Mouse (Mus musculus): ENCODE measurements around the gene Unc93a. TPM values are rescaled to one million over a fixed set of nuclear protein-coding genes. Genes with fewer than 3 reads are reported as not detected.
A peak's percentile ranks its signal among the peaks of the same experiment; 100 is the strongest.
"Not testable (repeated sequence)": the region's sequence is repeated elsewhere in the genome, so short reads cannot be mapped to it uniquely, and the experiment has no call there.

Gene Unc93a
- polyA plus RNA-seq, 1 experiment from 2014 or later = not detected

DNA sequence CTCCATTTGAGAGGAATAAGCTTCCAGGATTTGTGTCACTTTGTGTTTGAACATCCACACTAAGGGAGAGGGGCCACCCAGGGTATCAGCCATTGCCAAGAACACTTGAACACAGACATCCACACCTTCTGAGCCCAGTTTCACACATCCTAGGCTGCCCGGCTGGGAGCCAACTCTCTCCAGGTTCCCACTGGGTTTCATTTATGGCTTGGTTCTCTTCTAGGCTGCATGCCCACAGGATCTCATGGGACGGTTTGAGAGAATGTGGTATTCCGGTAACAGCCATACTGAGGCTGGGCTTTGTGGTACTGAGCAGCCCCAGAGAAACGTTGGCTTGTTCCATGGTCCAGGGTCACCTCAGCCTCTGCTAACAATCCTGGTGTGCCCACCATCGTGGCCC is 25.0 kb downstream of the Unc93a start:
- H3K27me3 ChIP-seq (ENCODE audit: control insufficient read depth, insufficient read depth, low read length); H3K4me3 ChIP-seq (ENCODE audit: low read depth, low read length); H3K4me2 ChIP-seq (ENCODE audit: low read depth, low read length, severe bottlenecking); H3K27ac ChIP-seq (ENCODE audit: low read depth, low read length); H3K4me1 ChIP-seq (replicated peaks; ENCODE audit: control insufficient read depth, insufficient read depth, low read length); H3K9ac ChIP-seq (ENCODE audit: low read length); H3K36me3 ChIP-seq (ENCODE audit: control insufficient read depth, insufficient read depth, low read length); DNase-seq (ENCODE audit: low spot score); H3K9me3 ChIP-seq (ENCODE audit: control insufficient read depth, low read length); ATAC-seq (replicated peaks; ENCODE audit: low FRiP score): not testable (repeated sequence)
- 89% methylated on average over 5 of the region's 5 CpGs for WGBS

GRCm38 (mm10) chr17:13092960-13093359 is 38.6 kb downstream of the Unc93a start:
- ATAC-seq (replicated peaks; ENCODE audit: low FRiP score); H3K4me3 ChIP-seq (ENCODE audit: low read depth, low read length); H3K27ac ChIP-seq (ENCODE audit: low read depth, low read length); H3K4me2 ChIP-seq (ENCODE audit: low read depth, low read length, severe bottlenecking); H3K27me3 ChIP-seq (ENCODE audit: control insufficient read depth, insufficient read depth, low read length); H3K4me1 ChIP-seq (replicated peaks; ENCODE audit: control insufficient read depth, insufficient read depth, low read length); H3K9ac ChIP-seq (ENCODE audit: low read length); H3K9me3 ChIP-seq (ENCODE audit: control insufficient read depth, low read length); H3K36me3 ChIP-seq (ENCODE audit: control insufficient read depth, insufficient read depth, low read length): not testable (repeated sequence)
- DNase-seq (ENCODE audit: low spot score) = peak; percentile 24
- 92% methylated on average over 2 of the region's 4 CpGs for WGBS

- DNase-seq (ENCODE audit: low spot score); H3K27me3 ChIP-seq (ENCODE audit: control insufficient read depth, insufficient read depth, low read length); H3K36me3 ChIP-seq (ENCODE audit: control insufficient read depth, insufficient read depth, low read length); H3K27ac ChIP-seq (ENCODE audit: low read depth, low read length); H3K4me1 ChIP-seq (replicated peaks; ENCODE audit: control insufficient read depth, insufficient read depth, low read length); H3K4me3 ChIP-seq (ENCODE audit: low read depth, low read length); H3K9me3 ChIP-seq (ENCODE audit: control insufficient read depth, low read length); H3K9ac ChIP-seq (ENCODE audit: low read length); H3K4me2 ChIP-seq (ENCODE audit: low read depth, low read length, severe bottlenecking): not testable (repeated sequence)
- 62% methylated on average over 5 of the region's 8 CpGs for WGBS
- peak; percentile 33; the same call in 1 of the 2 replicates for ATAC-seq (replicated peaks; ENCODE audit: low FRiP score)
Observed at GRCm38 (mm10) chr17:13092100-13092764, 39.4 kb downstream of the Unc93a start.

DNA sequence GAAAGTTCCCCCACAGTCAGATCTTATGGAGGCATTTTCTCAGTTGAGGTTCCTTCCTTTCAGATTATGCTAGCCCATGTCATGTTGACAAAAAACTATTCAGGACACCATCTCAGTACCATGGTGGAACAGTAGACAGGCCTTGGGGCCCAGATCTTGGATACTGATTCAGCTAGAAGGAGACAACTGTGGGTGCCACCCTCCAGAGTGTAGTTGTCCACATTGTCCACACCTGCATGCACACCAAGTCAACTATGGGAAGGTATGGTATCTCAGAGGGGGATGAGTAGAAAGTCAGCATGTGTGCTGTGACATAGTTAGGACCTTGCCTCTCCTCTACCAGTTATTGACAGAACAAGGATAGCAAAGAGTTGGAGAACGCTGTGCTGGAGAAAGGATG is 40.1 kb downstream of the Unc93a start:
- WGBS = no CpG with 5 or more reads among the region's 1 CpGs
- not testable (repeated sequence) for H3K9ac ChIP-seq (ENCODE audit: low read length); H3K27ac ChIP-seq (ENCODE audit: low read depth, low read length); DNase-seq (ENCODE audit: low spot score); H3K4me3 ChIP-seq (ENCODE audit: low read depth, low read length); H3K9me3 ChIP-seq (ENCODE audit: control insufficient read depth, low read length); H3K4me1 ChIP-seq (replicated peaks; ENCODE audit: control insufficient read depth, insufficient read depth, low read length); H3K27me3 ChIP-seq (ENCODE audit: control insufficient read depth, insufficient read depth, low read length); H3K4me2 ChIP-seq (ENCODE audit: low read depth, low read length, severe bottlenecking); H3K36me3 ChIP-seq (ENCODE audit: control insufficient read depth, insufficient read depth, low read length)
- ATAC-seq (replicated peaks; ENCODE audit: low FRiP score) = peak; percentile 21; the same call in 1 of the 2 replicates

DNA sequence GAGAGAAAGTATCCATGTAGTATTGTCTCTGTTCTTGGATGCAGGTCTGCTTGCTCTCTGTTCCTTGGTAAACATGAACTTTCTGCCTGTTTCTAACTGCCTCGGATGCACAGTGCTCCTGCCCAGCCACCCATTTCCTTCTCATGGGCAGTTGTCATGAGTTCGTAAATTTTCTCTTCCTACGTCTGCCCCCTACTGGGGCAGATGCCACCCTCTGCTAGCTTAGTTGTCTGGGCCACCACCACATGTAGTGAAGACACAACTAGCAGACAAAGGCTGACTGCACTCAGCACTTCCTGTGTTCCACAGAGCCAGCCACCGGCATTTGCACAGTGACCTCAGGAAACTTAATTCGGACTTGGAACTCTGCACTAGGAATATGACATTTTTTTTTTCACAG is 62.4 kb downstream of the Unc93a start:
- H3K4me1 ChIP-seq (replicated peaks; ENCODE audit: control insufficient read depth, insufficient read depth, low read length); H3K4me3 ChIP-seq (ENCODE audit: low read depth, low read length); H3K9me3 ChIP-seq (ENCODE audit: control insufficient read depth, low read length); H3K27ac ChIP-seq (ENCODE audit: low read depth, low read length); H3K4me2 ChIP-seq (ENCODE audit: low read depth, low read length, severe bottlenecking); H3K27me3 ChIP-seq (ENCODE audit: control insufficient read depth, insufficient read depth, low read length); DNase-seq (ENCODE audit: low spot score); H3K9ac ChIP-seq (ENCODE audit: low read length); ATAC-seq (replicated peaks; ENCODE audit: low FRiP score); H3K36me3 ChIP-seq (ENCODE audit: control insufficient read depth, insufficient read depth, low read length): not testable (repeated sequence)
- WGBS = 82% methylated on average over 3 of the region's 5 CpGs

DNA sequence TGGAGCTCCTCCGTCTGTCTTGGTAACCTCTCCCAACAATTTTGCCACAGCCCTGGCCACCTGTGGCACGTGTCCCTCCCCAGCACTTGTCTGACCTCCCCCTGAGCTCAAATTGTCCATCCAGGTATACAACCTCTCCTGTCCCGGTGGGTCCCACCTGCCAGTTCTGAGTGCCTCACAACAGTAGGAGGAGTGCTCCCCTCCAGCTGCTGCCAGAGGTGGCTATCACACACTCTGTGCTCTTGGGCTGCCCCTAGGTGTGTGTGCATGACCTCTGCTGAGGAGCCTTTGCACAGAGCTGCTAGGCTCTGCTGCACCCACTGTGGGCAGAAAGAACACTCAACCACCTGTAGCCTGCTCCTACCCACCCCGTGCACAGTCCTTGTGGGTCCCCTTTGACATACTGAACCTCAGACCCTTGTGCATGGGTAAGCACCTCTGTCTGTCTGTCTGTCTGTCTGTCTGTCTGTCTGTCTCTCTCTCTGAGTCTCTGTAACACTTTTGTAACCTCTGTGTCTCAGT is 63.7 kb downstream of the Unc93a start:
- WGBS = 71% methylated on average over 1 of the region's 4 CpGs
- not testable (repeated sequence) for H3K9me3 ChIP-seq (ENCODE audit: control insufficient read depth, low read length); H3K27ac ChIP-seq (ENCODE audit: low read depth, low read length); ATAC-seq (replicated peaks; ENCODE audit: low FRiP score); DNase-seq (ENCODE audit: low spot score); H3K9ac ChIP-seq (ENCODE audit: low read length); H3K36me3 ChIP-seq (ENCODE audit: control insufficient read depth, insufficient read depth, low read length); H3K4me3 ChIP-seq (ENCODE audit: low read depth, low read length); H3K4me2 ChIP-seq (ENCODE audit: low read depth, low read length, severe bottlenecking); H3K4me1 ChIP-seq (replicated peaks; ENCODE audit: control insufficient read depth, insufficient read depth, low read length); H3K27me3 ChIP-seq (ENCODE audit: control insufficient read depth, insufficient read depth, low read length)

DNA sequence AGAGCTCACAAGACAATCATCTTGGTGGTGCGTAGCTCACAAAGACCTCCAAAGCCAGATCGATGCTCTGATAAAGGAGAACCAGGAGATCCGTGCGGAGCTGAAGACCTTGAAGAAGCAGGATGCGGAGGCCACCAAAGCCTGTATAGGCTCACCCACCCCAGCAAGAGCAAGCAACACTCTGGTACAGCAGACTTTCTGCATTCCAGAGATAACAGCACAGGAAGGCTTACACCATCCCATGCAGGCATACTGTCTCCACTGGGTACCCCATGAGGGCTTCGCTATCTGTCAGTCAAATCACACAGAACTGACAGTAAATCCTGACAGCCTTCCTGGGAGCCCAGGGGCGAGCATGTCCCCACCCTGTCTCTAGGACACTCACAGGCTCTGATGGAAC is 68.7 kb downstream of the Unc93a start:
- not testable (repeated sequence) for H3K9me3 ChIP-seq (ENCODE audit: control insufficient read depth, low read length); H3K4me1 ChIP-seq (replicated peaks; ENCODE audit: control insufficient read depth, insufficient read depth, low read length); DNase-seq (ENCODE audit: low spot score); H3K27ac ChIP-seq (ENCODE audit: low read depth, low read length); H3K27me3 ChIP-seq (ENCODE audit: control insufficient read depth, insufficient read depth, low read length); H3K4me3 ChIP-seq (ENCODE audit: low read depth, low read length); ATAC-seq (replicated peaks; ENCODE audit: low FRiP score); H3K9ac ChIP-seq (ENCODE audit: low read length); H3K36me3 ChIP-seq (ENCODE audit: control insufficient read depth, insufficient read depth, low read length); H3K4me2 ChIP-seq (ENCODE audit: low read depth, low read length, severe bottlenecking)
- 94% methylated on average over 1 of the region's 7 CpGs for WGBS

DNA sequence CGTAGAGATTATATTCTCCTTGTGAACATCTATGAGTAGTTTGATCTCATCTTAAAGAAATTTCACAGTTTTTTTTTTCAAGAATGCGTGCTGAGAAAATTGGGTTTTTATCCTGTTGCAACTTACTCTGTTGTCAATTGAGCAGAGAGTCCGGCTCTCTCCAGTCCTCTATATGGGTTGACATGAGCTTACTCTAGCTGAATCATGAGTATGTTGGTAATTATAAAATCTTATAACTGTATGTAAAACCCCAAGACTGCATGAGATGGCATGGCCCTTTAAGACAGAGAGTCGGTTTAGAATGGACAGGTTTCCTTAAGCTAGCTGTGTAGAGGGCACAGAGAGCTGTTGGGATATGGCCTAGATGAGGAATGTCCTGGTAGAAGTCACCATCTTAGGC is 70.8 kb downstream of the Unc93a start, which contains the start of gene Tcp10b:
Gene Tcp10b, plus strand, starts transcription at position 301 of the 400 bp plus-strand sequence.
- H3K36me3 ChIP-seq (ENCODE audit: control insufficient read depth, insufficient read depth, low read length); H3K4me1 ChIP-seq (replicated peaks; ENCODE audit: control insufficient read depth, insufficient read depth, low read length); DNase-seq (ENCODE audit: low spot score); H3K4me2 ChIP-seq (ENCODE audit: low read depth, low read length, severe bottlenecking); H3K27me3 ChIP-seq (ENCODE audit: control insufficient read depth, insufficient read depth, low read length); H3K9me3 ChIP-seq (ENCODE audit: control insufficient read depth, low read length); ATAC-seq (replicated peaks; ENCODE audit: low FRiP score); H3K27ac ChIP-seq (ENCODE audit: low read depth, low read length); H3K9ac ChIP-seq (ENCODE audit: low read length); H3K4me3 ChIP-seq (ENCODE audit: low read depth, low read length): not testable (repeated sequence)
- 95% methylated on average over 4 of the region's 4 CpGs for WGBS
